Mouse (Mus musculus) adrenal gland, adult (tissue): ENCODE measurements around the gene Rims3.

Experiments used
- DNase-seq, 2 experiments: peaks; one replicate each; pipeline ENCODE4 v3.0.0; 2022 to 2023; ENCODE audit warnings: low spot score in 1 of 2; ENCODE audit not compliant: inconsistent age in 2 of 2

Gene Rims3

DNA sequence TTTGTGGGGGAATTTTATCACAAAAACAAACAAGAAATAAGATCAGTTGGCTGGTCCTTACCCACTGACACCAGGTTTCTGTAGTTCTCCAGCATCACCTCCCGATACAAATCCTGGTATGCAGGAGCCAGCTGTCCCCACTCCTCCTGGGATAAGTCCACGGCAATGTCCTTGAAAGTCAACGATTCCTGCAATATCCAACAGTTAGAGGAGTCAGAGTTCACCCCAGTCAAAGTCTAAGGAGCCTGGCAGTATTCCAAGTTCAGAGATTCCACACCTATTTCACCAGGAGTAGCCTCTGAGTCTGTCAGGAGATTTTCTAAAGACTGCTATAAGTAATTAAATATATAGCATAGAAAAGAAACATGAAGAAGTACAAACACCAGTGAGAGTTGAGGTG is 80.4 kb downstream of the Rims3 start:
- DNase-seq = no peak
